Mouse (Mus musculus) T-helper 2 cell (primary cell): ENCODE measurements around the gene Ucp3.

ENCODE experiments used
- in situ Hi-C: fragments of 300-600 bp; cut with MboI, MseI; formaldehyde crosslinking; loops from one replicate; pipeline ENCODE4 v1.15.1; 2025; ENCODE audit warnings: high pct_unique_total_duplicates

The Ucp3 gene

GRCm38 (mm10) chr7:100500276-100500977 is 27.6 kb downstream of the Ucp3 start:
- in situ Hi-C loops: no loop called here

GRCm38 (mm10) chr7:100501027-100501843 is 28.4 kb downstream of the Ucp3 start:
- in situ Hi-C loops: no loop called here

- in situ Hi-C loops: no loop called here
Measured at GRCm38 (mm10) chr7:100501844-100502373, 29.1 kb downstream of the Ucp3 start.

GRCm38 (mm10) chr7:100502374-100502922 is 29.7 kb downstream of the Ucp3 start:
- in situ Hi-C loops: no loop called here

GRCm38 (mm10) chr7:100503076-100503475 is 30.3 kb downstream of the Ucp3 start:
- in situ Hi-C loops: no loop called here

- in situ Hi-C loops: no loop called here
Measured at GRCm38 (mm10) chr7:100504740-100505487, 32.1 kb downstream of the Ucp3 start.

GRCm38 (mm10) chr7:100506494-100506893 is 33.7 kb downstream of the Ucp3 start:
- in situ Hi-C loops: no loop called here

- in situ Hi-C loops: no loop called here
Measured at GRCm38 (mm10) chr7:100508670-100509069, 35.9 kb downstream of the Ucp3 start.

GRCm38 (mm10) chr7:100511602-100512001 is 38.8 kb downstream of the Ucp3 start:
- in situ Hi-C loops: no loop called here

GRCm38 (mm10) chr7:100514573-100514972 is 41.8 kb downstream of the Ucp3 start, which contains the start of gene Dnajb13:
Gene Dnajb13 (minus strand): TSS chr7:100514960.
- in situ Hi-C loops: no loop called here

GRCm38 (mm10) chr7:100520204-100520603 is 47.4 kb downstream of the Ucp3 start:
- in situ Hi-C loops: no loop called here

GRCm38 (mm10) chr7:100520663-100521285 is 48.0 kb downstream of the Ucp3 start:
- in situ Hi-C loops: no loop called here

- in situ Hi-C loops: no loop called here
Measured at GRCm38 (mm10) chr7:100522222-100522621, 49.4 kb downstream of the Ucp3 start.

GRCm38 (mm10) chr7:100524669-100525068 is 51.9 kb downstream of the Ucp3 start:
- in situ Hi-C loops: no loop called here

- in situ Hi-C loops: no loop called here
Measured at GRCm38 (mm10) chr7:100530766-100531165, 58.0 kb downstream of the Ucp3 start.

GRCm38 (mm10) chr7:100533503-100533902 is 60.7 kb downstream of the Ucp3 start:
- in situ Hi-C loops: no loop called here

GRCm38 (mm10) chr7:100534216-100534615 is 61.4 kb downstream of the Ucp3 start:
- in situ Hi-C loops: no loop called here

GRCm38 (mm10) chr7:100535831-100536230 is 63.0 kb downstream of the Ucp3 start:
- in situ Hi-C loops: no loop called here
